Mouse (Mus musculus) testis, adult 2 months (tissue): Measurements from ENCODE around the gene Ppp1r12a.

Experiments
- CTCF ChIP-seq: fragments of 200-500 bp; IDR thresholded peaks from 2 replicates; pipeline ENCODE4 v1.5.1; 2012; ENCODE audit warnings: low read depth, mild to moderate bottlenecking, inconsistent platforms, low read length, moderate library complexity; ENCODE audit not compliant: control insufficient read depth, insufficient read depth, insufficient replicate concordance
- POLR2A ChIP-seq: fragments of 200-500 bp; IDR thresholded peaks from 2 replicates; pipeline ENCODE4 v1.6.1; 2012; ENCODE audit warnings: low read depth, mild to moderate bottlenecking, inconsistent platforms, low read length, moderate library complexity; ENCODE audit not compliant: control insufficient read depth

DNA sequence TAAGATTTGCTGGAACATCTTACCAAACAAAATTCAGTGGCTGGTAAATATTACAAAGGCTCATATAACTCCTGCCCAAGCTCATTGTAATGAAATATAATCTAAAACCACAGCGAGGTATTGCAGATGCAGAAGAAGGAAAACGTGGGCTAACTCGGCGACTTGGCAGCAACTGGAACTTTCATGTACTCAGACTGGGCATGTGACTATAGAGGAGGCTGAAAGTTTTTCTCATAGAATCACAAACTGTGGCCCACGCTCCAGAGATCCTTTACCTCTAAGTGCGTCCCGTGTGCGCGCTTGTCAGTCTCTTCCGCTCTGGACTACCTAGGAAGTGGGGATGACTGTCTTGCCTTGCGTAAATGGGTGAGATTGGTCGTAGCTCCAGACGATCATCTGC is 128.1 kb downstream of the Ppp1r12a start:
- no peak for TF ChIP-seq POLR2A
- TF ChIP-seq CTCF, result no peak
